Mouse (Mus musculus): ENCODE measurements around the gene Stbd1.

Stbd1 gene

DNA sequence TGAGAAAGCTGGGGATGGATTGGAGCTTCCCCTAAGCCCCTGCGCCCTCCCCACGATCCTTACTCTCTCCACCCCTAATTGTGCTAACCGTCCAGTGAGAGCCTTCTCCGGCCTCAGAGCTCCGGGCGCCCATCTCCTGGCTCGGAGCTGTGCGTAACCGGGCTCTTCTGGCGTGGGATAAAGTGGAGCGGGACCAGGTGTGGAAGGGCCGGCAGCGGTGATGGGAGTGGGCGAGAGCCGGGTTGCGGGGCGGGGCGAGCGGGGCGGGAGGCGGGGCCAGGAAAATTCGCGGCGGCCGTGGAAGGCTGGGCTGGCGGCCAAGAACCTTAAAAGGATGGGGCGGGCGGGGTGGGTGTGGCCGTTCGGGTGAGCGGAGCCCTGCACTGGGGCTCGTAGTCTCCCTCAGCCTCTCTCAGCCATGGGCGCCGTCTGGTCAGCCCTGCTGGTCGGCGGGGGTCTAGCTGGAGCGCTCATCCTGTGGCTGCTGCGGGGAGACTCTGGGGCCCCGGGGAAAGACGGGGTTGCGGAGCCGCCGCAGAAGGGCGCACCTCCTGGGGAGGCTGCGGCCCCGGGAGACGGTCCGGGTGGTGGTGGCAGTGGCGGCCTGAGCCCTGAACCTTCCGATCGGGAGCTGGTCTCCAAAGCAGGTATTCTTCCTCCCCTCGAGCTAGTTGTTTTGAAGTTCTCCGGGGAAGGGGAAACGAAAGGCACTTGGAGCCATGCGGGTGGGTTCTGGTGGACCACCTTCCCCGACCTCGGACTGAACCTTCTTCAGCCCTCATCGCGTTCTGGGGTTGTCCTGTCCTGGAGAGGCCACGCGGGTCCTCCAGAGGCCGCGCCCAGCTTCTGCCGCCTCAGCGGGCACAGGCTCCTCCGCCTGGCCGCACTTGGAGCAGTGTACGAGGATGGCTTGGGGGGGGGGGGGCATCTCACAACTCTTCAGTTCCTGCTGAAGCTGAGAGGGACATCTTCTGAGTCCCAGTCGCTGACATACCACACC, at the start of gene Stbd1:
Stbd1 (plus strand) TSS at position 351 of the 1,000 bp plus-strand sequence.
- peak; percentile 44 for DNase-seq (ENCODE audit: low spot score)

- no peak for DNase-seq (ENCODE audit: low spot score)
Measured at GRCm38 (mm10) chr5:92553939-92554338, 48.9 kb upstream of the Stbd1 start.

DNA sequence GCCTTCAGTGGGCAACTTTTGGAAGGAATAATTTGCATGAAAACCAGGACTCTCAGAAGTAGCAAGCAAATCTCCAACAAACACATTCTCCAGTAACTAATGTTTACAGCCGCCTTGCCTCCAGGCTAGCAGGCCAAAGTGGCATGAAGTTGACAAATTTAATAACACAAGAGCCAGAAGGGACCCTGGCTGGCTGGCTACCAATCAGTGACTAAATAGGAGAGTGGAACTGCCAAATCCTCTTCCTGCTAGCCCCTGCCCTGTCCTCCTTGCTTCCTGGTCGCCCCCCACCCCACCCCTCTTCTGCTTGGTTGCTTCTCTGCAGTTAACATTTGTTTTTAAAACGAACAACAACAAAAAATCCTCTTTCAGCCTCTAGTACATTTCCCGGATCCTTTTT, 48.4 kb upstream of the Stbd1 start:
- no peak for DNase-seq (ENCODE audit: low spot score)

- DNase-seq (ENCODE audit: low spot score), result no peak
Measured at GRCm38 (mm10) chr5:92554891-92555511, 47.8 kb upstream of the Stbd1 start, which contains the start of gene Fam47e. Gene Fam47e, plus strand, starts transcription at chr5:92555069.

- DNase-seq (ENCODE audit: low spot score), result no peak
Measured at GRCm38 (mm10) chr5:92555905-92556304, 46.9 kb upstream of the Stbd1 start.

- DNase-seq (ENCODE audit: low spot score), result no peak
Measured at GRCm38 (mm10) chr5:92557508-92557907, 45.3 kb upstream of the Stbd1 start.

DNA sequence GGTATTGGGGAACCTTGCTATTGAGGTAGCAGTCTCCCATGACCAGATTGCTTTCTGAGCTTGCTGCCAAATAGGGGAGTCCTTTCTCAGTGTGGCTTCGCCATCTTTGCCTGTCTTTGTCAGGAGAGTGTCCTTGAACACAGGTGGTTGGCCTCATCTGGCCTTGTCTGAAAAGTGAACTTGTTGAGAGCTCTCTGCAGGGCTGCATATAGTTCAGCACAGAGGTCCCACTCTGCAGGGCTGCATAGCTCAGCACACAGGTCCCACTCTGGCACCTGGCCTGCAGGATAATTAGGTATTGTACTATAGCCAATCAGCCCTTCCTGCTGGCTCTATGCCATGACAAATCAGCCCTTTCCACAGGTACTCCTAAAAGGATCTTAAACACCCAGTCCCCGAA, 42.6 kb upstream of the Stbd1 start:
- DNase-seq (ENCODE audit: low spot score), result no peak

DNA sequence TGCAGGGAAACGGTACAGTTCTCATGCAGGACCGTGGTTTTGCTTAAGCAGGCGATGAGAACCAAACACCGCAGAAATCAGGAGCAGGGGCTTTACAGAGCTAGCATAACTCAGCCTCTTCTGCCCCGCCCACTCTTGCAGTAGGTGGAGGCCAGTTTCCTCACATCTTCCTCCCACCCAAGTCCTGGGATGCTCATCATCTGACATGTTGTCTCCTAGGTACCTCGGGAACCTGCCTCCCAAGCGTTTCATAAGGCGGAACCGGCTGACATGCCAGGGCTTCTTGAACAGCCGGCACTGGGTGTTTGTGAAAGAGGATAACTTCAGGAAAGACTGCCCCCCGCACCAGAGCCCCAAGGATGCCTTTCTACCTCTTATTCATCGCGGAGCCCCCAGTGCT, 40.8 kb upstream of the Stbd1 start:
- no peak for DNase-seq (ENCODE audit: low spot score)

DNA sequence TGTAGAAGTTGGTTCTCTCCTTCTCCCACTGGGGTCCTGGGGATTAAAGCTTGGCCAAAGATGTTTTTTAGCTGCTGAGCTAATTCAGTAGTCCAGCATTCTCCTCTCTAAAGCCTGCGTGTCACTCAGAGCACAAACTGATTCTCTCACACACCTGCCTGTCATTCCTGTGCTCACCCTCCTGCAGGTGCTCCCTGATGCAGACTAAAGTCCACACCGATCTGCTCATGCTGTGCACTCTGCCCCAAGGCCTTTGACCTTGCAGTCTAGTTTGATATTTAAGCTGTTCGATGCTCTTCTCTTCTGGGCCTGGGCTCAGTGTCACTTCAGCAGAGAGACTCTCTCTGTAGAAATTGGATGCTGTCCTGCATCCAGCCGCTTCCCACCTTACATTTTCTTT, 31.6 kb upstream of the Stbd1 start:
- DNase-seq (ENCODE audit: low spot score), result no peak

- DNase-seq (ENCODE audit: low spot score), result no peak
Measured at GRCm38 (mm10) chr5:92579559-92579958, 23.3 kb upstream of the Stbd1 start.

GRCm38 (mm10) chr5:92585932-92586331, 16.9 kb upstream of the Stbd1 start:
- no peak for DNase-seq (ENCODE audit: low spot score)

GRCm38 (mm10) chr5:92595026-92595425, 7.8 kb upstream of the Stbd1 start:
- DNase-seq (ENCODE audit: low spot score), result no peak

DNA sequence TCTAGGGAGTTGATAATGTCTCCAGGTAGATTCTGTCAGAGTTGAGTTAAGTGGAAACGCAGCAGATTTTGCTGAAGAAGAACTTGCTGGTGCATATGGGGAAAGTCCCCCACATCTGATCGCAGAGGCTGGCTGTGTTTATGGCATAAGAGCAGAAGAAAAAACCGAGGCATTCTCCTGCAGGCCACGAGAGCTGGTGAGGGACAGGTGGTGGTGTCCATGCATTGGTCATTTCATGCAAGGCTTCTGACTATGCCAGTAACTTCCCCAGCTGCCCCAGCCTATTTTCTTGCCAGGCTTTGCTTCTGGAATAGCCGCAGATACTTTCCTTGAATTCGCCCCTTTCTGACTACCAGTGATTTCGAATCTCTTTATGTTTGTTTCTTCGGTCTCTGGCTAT, 6.0 kb upstream of the Stbd1 start:
- DNase-seq (ENCODE audit: low spot score), result no peak

DNA sequence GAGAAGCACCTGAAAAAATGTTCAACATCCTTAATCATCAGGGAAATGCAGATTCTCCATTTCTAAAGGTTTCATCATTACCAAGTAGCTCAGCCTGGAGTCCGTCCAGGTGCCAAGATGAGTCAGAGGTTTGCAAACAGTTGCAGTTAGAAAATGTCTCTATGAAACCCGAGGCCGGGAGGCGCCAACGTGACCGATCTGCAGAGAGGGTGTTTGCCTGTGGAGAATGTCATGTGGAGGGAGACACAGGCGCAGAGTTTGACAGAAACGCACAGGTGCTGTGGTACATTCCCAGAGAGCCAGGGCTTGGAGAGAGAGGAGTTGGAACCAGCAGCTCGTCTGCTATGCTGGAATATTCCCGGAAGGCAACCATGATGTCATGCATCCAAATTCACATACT, 3.8 kb upstream of the Stbd1 start:
- no peak for DNase-seq (ENCODE audit: low spot score)

DNA sequence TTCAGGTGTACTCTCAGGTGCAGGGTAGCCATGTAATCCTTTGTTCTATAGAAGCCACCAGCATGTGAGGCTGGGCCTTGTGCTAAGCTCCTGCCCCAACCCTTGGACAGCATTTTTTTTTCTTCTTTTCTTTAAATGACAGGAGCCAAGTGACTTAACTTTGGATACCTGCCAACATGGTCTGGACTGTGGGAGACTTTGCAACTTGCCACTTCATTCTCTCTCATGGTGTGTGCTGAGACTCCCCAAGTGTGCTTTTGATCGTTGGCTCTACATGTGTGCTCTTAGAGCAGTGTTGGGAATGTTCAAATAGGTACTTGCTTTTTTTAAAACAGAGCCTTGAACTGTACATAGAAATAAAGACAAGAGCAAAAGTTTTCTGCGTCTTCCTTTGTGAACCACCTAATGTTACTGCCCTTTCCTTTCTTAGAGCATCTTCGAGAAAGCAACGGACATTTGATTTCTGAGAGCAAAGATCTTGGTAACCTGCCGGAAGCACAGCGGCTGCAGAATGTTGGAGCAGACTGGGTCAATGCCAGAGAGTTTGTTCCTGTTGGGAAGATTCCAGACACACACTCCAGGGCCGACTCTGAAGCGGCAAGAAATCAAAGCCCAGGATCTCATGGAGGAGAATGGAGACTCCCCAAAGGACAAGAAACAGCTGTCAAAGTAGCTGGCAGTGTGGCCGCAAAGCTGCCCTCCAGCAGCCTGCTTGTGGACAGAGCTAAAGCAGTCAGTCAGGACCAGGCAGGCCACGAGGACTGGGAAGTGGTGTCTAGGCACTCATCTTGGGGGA, 1.8 kb downstream of the Stbd1 start:
- DNase-seq (ENCODE audit: low spot score), result peak; percentile 38

DNA sequence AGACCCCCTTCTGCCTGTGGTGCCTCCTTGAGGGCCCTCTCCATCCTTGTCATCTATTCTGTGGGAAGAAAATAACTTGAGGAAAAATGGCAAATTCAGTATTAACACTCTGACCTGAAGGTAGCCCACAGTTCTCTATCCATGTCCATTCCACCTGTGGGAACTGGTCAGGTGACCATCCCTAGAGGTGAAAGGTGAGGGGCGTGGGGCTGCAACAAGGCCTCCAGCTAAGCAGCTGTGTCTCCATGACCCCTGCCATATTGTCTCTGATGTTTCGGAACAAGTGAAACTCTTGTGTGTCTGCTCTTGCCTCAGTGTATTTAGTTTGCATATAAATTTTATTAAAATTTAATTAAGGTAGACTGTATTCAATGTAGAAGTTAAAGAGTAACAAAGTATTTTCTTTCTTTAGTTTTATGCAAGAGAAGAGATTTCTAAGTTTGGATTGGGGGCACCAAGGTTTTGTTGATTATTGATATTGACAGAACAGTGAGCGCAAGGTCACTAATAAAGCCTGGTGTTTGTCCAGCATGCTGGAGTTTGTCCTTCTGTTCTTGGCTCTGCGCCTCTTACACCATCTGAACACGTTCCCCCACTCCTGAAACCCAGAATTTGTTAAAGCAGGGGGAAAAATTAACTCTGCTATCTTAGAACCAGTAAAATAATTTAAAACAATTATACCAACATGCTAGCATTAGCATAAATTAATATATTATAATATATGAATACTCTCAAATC, 4.8 kb downstream of the Stbd1 start:
- no peak for DNase-seq (ENCODE audit: low spot score)

DNA sequence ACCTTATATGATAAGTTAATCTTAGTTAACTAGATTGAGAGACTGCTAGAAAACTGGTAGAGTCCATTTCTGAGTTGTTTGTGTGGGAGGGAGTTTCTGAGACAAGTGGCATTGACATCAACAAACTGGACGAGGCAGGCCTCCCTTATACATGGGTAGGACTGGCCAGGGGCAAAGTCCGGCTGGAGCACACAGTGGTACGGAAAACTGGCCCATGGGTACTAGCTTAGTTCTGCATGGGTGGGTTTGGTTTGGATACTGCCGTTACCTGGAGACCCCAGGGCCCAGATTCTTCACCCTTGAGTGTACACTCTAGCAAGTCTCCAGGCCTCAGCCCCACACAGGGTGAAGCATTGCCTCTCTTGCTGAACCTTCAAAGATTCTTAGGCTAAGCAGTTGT, 9.9 kb downstream of the Stbd1 start:
- DNase-seq (ENCODE audit: low spot score), result no peak

GRCm38 (mm10) chr5:92621883-92622282, 19.0 kb downstream of the Stbd1 start:
- no peak for DNase-seq (ENCODE audit: low spot score)

DNA sequence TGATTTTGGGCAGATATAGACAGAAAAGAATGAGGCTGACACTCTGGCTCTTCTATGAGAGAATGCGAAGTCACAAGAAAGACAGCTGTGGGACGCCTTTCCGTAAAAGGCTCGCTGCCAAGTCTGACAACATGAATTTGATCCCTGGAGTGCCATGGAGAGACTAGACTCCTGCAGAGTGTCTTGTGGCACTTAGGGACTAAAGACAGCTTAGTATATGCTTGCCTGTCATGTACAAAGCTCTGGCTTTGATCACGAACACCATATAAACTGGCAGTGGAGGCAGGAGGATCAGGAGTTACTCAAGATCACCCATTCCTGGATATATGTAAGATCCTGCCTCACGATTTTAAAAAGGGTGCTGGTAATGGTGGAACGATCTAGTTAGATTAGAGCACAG, 25.1 kb downstream of the Stbd1 start:
- no peak for DNase-seq (ENCODE audit: low spot score)

GRCm38 (mm10) chr5:92633526-92633925, 30.7 kb downstream of the Stbd1 start:
- DNase-seq (ENCODE audit: low spot score), result no peak

- no peak for DNase-seq (ENCODE audit: low spot score)
Measured at GRCm38 (mm10) chr5:92634916-92635315, 32.1 kb downstream of the Stbd1 start.

- DNase-seq (ENCODE audit: low spot score), result no peak
Measured at GRCm38 (mm10) chr5:92635891-92636290, 33.0 kb downstream of the Stbd1 start.

Data from ovary, postnatal 14 days (tissue).